Mouse (Mus musculus) urinary bladder, postnatal 4 days (tissue): ENCODE measurements around the gene Ppfia2.

Source experiments
- DNase-seq, 2 experiments: peaks; one replicate each; pipeline ENCODE4 v3.0.0; 2021 to 2022; ENCODE audit warnings: low spot score in 2 of 2

Gene Ppfia2

DNA sequence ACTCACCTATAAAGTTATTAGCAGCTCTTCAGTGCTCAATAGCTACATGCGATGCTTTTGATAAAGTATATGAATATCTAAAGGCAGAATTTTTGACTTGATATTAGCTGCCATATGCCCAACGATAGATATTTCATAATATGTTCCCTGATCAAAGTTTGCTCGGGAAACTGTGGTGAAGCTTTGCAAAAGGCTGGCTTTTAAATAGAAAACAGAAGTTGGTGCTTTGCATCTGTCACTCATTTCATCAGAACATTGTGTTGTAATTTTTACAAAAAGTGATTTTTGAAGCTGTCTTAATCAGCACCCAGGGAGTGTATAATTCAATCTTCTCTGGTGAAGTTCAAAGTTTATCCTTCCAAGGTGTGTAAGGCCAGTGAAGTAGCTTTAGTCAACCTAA is 195.1 kb downstream of the Ppfia2 start:
- DNase-seq, result no peak

DNA sequence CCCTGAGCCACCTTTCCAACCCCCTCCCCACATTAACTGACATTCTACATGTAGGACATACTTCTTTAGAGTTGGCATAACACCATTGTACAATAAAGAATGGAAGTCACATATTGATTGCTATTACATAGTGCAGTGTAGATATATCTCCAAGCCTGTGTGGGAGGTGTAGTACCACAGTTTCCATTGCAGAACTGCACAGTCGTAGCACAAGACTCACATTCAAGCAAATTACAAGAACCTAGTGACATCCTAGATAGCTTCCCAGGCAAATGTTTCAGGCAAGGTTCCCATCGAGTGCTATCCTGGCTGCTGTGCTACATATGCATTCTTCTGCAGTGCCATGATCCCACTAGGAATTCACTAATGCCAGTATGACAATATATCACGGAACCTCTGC is 200.0 kb downstream of the Ppfia2 start:
- DNase-seq, result no peak

- no peak for DNase-seq
Measured at GRCm38 (mm10) chr10:106681395-106681794, 211.3 kb downstream of the Ppfia2 start.

DNA sequence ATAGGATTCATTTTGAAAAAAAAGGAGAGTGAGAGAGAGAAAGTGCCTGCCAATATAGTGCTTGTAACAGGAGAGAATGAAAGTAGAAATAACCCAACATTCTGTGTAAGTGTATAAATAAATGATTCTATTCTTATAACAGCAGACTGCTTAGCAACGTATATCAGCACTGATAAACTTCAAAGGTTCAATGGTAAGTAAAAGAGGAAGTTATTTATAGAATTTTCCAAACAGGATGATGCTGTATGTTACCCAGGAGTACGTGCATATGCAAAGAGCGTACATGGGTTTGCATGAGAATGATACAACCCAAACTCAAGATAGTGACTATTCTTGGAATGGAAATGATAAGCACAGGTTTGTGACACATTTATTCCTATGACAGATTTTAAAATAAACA is 215.4 kb downstream of the Ppfia2 start:
- DNase-seq, result no peak

- no peak for DNase-seq
Measured at GRCm38 (mm10) chr10:106719936-106720335, 249.8 kb downstream of the Ppfia2 start.

DNA sequence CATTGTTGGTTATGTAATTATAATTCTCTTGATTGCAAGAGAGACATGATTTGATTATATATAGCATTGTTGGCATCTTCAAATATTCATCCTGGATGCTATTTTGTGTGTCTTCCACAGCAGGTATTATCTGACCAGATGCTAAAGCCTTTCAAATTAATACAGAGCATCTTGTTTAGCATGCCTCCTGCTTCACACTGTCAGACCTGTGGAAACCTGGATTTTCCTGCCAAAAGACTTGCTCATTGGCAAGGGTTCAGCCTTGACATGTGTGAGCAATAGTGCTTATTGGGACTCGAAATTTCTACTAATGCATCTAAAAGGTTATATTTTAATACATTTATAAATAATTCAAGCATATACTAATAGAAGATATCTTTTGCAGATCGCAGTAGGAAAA is 262.1 kb downstream of the Ppfia2 start:
- no peak for DNase-seq

DNA sequence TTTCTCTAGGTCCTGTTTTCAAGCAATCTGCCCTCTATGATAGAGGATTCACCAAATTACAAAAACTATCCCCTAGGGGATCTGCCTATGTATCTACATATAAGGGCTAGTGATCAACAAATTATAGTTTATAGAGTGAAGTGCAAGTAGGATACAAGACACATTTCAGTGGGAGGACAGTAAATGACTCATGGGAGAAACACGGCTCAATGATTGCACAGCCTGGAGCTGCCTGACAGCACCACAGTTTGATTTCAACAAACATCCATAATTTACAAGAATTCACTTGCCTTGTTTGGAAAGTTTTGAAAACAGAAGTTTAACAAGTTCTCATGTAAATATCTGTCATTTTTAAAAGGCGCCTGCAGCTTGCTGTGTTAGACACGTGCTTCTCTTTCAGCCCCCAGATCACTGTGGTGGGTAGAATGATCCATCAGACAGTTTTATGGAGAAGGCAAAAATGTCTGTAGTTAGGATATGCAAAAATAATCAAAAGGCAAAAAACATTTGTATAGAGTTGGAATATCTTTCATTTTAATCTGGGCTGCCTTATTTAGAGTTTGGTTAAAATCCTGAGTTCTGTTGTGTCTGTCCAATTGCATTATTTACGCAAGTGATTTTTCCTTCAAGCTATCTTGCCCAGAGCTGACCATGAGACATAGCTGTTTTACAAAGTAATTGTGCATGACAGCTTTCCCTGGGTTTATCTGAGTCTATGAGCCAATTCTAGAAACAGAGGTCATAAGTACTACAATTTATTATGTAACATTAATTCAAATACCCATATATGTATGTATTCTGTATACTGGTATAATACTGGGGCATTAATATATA is 266.3 kb downstream of the Ppfia2 start:
- no peak for DNase-seq

DNA sequence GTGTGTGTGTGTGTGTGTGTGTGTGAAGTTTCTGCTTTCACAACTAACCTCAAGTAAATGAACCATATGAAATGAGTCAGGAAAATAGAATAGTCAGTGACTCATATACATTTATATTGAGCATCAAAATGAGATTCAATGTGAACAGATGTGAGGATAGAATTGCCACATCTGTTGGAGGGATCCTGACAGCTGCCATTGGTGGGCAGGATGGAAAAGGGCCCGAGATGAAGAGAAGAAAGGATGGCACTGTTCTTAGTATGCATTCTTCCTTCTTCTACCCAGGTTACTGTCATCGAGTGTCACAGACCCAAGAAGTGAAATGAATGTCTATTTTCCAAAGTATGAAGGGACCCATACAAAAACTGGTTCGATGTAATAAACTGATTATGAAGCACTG is 268.1 kb downstream of the Ppfia2 start:
- no peak for DNase-seq

- no peak for DNase-seq
Measured at GRCm38 (mm10) chr10:106744966-106745365, 274.8 kb downstream of the Ppfia2 start.

DNA sequence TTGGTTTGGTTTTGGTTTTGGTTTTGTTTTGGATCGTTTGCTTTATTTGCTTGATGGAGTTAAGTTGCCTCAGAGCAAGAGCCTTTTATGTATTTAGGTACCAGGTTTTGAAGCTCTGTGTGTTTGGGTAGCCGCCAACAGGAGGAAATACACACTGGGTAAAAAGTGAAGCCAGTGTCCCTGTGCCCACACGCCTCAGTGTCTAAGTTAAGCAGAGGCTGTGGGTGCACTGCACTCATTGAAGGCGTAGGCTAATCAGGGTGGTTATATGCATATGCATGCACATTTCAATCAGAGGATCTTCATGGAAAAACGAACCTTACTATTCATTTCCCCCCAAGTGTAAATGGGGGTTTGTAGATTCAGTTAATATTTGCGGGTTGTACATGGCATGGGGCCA is 290.9 kb downstream of the Ppfia2 start:
- DNase-seq, result no peak

GRCm38 (mm10) chr10:106763785-106764184 is 293.6 kb downstream of the Ppfia2 start:
- no peak for DNase-seq

DNA sequence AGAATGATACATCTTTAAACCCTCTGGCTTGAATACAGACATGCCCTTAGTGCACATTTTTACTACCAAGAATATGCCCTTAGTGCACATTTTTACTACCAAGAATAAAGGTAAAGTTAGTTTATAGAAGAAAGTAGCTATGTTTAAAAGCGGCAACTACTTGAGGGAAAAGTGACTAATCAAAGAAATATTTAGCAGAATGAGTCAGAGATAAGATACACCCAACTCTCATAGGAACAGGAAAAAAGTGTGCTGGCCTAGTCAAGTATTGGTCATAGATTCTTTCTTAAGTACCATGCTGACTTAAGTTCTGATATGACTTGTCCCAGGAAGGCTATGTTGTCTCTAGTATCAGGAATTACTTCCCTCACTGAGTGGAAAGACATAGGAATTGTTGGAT is 305.4 kb downstream of the Ppfia2 start:
- DNase-seq, result no peak

DNA sequence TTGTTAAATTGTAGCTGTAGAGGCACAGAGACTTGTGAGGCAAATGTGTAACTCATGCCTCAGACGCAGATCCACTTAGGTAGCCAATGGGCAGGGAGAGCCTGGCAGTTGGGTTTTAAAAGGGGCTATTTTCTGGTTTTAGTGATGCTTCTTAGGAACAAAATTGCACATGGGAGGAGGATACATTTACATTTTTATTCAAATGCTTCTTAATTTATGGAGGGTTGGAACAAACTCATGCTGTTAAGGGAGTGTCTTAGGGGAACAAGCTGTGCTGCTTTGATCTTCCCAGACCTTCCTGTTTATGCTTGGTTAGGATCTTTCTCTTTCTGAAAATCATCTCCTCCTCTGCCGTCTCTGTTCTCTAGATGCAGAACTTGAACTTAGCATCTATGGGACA is 345.3 kb downstream of the Ppfia2 start:
- no peak for DNase-seq

- DNase-seq, result no peak
Measured at GRCm38 (mm10) chr10:106818381-106818780, 348.2 kb downstream of the Ppfia2 start.

DNA sequence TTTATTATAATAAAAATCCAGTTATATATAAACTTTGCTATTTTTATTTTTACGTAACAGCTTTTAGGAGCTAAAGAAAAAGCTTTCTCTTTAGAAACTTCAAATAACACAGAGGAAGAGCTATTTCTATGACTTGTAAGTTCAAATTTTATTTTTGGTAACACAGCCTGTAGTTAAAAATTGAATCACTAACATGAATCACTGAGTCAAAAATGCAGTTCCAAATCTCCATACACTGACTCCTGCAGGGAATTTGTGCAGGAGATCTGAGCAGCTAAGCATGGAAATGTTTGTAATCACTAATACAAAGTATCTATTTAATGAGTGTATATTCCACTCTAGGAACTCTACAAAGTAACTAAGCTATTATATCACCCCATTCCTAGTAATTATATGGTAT is 354.1 kb downstream of the Ppfia2 start:
- DNase-seq, result no peak

- no peak for DNase-seq
Measured at GRCm38 (mm10) chr10:106838476-106838875, 368.3 kb downstream of the Ppfia2 start.

- DNase-seq, result no peak
Measured at GRCm38 (mm10) chr10:106858106-106858505, 388.0 kb downstream of the Ppfia2 start.

DNA sequence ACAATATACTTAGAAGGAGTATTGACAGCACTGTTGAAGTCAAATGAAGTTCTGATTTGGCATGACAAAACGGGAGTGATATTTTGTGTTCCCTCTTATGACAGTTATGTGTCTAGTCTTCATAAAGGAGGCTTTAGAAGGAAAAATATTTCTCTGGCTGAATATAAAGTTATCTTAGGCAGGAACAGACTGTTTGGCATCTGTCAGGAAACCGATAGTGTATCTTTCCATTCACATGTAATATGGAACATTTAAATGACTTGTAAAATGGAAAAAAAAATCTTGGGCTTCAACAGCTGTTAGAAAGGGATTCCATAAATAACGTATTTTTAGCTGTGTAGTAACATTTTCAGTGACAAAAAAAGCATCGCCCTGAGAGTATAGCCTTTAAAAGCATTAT is 400.1 kb downstream of the Ppfia2 start:
- no peak for DNase-seq

- DNase-seq, result no peak
Measured at GRCm38 (mm10) chr10:106871847-106872246, 401.7 kb downstream of the Ppfia2 start.

DNA sequence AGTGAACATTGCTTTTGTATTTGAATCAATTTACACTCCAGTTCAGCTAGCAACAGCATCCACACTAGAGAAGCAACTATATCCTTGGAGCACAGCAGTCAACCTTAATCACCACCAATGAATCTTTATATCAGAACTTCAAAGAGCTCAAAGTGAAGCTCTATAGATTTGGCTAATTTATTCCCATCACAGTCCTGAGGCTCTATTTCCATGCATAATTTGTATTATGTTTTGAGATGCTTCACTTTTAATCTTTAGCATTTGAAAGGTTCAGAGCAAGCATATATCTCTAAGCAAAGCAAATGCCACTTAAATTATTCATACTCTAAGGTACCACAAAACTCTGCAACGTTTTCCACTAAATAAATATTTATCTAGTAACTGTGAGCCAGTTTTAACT is 402.6 kb downstream of the Ppfia2 start:
- DNase-seq, result no peak

DNA sequence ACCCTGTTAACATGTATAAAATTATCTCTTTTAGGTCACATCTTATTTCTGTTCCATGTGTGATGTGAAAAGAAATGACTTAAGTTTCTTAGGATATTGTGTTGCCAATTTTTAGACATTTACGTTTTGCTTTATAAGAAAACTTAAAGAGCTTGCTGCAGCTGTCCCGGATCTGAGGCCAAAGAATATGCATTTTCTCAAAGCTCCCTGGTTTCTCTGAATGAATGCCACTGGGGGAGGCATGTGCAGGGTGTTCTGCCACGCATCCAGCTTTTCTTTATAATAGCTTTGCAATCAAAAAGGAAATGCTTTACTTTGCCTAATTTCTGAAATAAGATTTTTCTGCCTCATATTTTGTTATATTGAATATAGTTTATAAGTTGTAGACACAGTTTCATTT is 411.2 kb downstream of the Ppfia2 start:
- no peak for DNase-seq

DNA sequence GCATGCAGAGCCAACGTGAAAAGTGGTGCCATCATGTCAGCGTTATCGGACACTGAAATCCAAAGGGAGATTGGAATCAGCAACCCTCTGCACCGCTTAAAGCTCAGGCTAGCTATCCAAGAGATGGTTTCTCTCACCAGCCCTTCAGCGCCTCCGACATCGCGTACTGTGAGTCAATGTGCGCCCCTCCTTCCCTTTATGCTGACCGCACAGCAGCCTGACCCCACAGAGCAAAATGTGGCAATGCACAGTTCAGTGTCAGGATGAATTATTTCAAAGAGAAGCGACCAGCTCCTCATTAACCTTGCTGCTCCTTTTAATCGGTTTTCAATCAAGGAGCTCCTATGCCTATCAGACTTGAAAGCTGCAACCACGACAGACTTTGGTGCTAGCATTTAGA is 426.2 kb downstream of the Ppfia2 start:
- DNase-seq, result no peak

DNA sequence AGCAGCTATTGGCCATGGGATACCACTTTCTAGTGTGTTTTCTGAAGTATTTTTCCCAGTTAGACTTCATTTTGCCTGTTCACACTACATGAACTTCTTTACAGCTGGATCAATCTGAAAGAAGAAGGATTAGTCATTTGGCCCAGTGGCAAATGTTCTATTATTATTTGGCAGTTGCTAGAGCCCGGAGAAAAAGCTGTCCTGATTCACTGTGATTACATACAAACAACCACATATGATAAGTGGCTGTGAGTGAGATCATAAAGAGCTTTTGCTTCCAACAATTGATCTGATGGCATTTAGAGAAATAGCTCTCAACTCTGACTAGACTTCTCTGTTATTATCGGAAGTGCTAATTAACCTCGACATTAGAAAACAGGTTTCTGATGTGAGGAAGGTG is 440.0 kb downstream of the Ppfia2 start:
- DNase-seq, result no peak

- DNase-seq, result no peak
Measured at GRCm38 (mm10) chr10:106913032-106913431, 442.9 kb downstream of the Ppfia2 start.
